Mouse (Mus musculus) B cell, adult 2 months (primary cell): ENCODE measurements around the gene Odc1.

ENCODE experiments used
- DNase-seq, 2 experiments: peaks; one replicate each; pipeline ENCODE4 v3.0.0; 2022

The Odc1 gene

GRCm38 (mm10) chr12:17551208-17551995 is 6.8 kb downstream of the Odc1 start:
- peak; percentile 14 to 15 for DNase-seq

GRCm38 (mm10) chr12:17552420-17552819 is 7.8 kb downstream of the Odc1 start:
- DNase-seq = no peak

- DNase-seq = no peak
Observed at GRCm38 (mm10) chr12:17552949-17553348, 8.4 kb downstream of the Odc1 start.

- DNase-seq = no peak
Observed at GRCm38 (mm10) chr12:17553627-17554026, 9.0 kb downstream of the Odc1 start.

- DNase-seq = peak; percentile 93
Observed at GRCm38 (mm10) chr12:17554200-17554951, 9.8 kb downstream of the Odc1 start.

GRCm38 (mm10) chr12:17556430-17557343 is 12.1 kb downstream of the Odc1 start:
- DNase-seq = peak; percentile 74 to 75

GRCm38 (mm10) chr12:17557344-17557966 is 12.9 kb downstream of the Odc1 start:
- DNase-seq = peak in 1 of 2 experiments; percentile 17

- DNase-seq = no peak
Observed at GRCm38 (mm10) chr12:17557967-17558345, 13.4 kb downstream of the Odc1 start.

GRCm38 (mm10) chr12:17562396-17562795 is 17.8 kb downstream of the Odc1 start:
- no peak for DNase-seq

GRCm38 (mm10) chr12:17565393-17566045 is 20.9 kb downstream of the Odc1 start:
- DNase-seq = no peak

- no peak for DNase-seq
Observed at GRCm38 (mm10) chr12:17566046-17566408, 21.4 kb downstream of the Odc1 start.

- DNase-seq = no peak
Observed at GRCm38 (mm10) chr12:17568564-17568963, 24.0 kb downstream of the Odc1 start.

GRCm38 (mm10) chr12:17574591-17574990 is 30.0 kb downstream of the Odc1 start:
- no peak for DNase-seq

GRCm38 (mm10) chr12:17575156-17575910 is 30.7 kb downstream of the Odc1 start:
- DNase-seq = no peak

GRCm38 (mm10) chr12:17576041-17576440 is 31.4 kb downstream of the Odc1 start:
- no peak for DNase-seq

- DNase-seq = no peak
Observed at GRCm38 (mm10) chr12:17578601-17579000, 34.0 kb downstream of the Odc1 start.

- DNase-seq = no peak
Observed at GRCm38 (mm10) chr12:17581001-17581400, 36.4 kb downstream of the Odc1 start.

GRCm38 (mm10) chr12:17582406-17582805 is 37.8 kb downstream of the Odc1 start:
- no peak for DNase-seq

GRCm38 (mm10) chr12:17583860-17584259 is 39.3 kb downstream of the Odc1 start:
- DNase-seq = no peak

- no peak for DNase-seq
Observed at GRCm38 (mm10) chr12:17586011-17586410, 41.4 kb downstream of the Odc1 start.

GRCm38 (mm10) chr12:17588436-17588835 is 43.8 kb downstream of the Odc1 start:
- no peak for DNase-seq
